Mouse (Mus musculus) inflammation-experienced regulatory T-cells, adult 16 weeks (primary cell): ENCODE data around the gene Hoxa7. TPM values are rescaled to one million over a fixed set of nuclear protein-coding genes. Genes with fewer than 3 reads are reported as not detected.

Source experiments
- polyA plus RNA-seq: library from polyadenylated mRNA; unstranded; fragments of 100-300 nt; shearing (Covaris generic); gene quantifications from one replicate; pipeline ENCODE4 v1.2.1, GENCODE M21; 2017

Hoxa7 gene
- polyA plus RNA-seq, result 0.33 TPM

DNA sequence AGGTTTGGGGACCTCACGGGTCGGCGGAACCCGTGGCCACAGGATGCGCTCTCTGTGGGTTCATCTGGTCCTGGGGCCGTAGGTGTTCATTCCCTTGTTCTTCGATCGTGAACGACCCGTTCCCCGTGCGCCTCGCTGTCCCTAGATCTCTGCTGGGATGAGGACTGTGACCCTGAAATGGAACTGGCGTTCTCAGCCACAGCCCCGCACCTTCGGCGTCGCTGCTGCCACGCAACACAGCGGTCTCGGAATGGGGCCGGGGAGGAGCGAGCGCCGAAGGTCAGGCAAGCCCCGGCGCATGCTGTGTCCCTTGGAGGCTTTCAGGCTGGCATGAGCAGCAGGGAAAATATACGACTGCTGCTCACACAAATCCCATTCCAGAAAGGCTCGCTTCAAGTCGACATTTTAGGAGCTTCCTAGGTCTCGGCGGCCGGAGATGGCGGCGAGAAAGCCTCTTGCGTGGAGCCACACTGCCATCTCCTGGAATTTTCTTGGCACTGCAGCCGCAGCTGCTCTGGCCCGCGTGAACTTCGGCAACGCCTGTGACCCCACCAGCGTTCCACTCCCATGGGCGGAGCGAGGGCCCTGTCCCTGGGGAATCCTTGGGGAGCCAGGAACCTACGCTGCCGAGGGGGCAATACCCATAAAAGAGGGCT, at the start of gene Hoxa7:
Gene Hoxa7, minus strand, starts transcription at position 518 of the 656 bp plus-strand sequence.

GRCm38 (mm10) chr6:52260654-52261575, 39.3 kb upstream of the Hoxa7 start, which contains the start of gene Hoxa13:
Hoxa13 (minus strand) TSS chr6:52260880.

GRCm38 (mm10) chr6:52245757-52246142, 24.1 kb upstream of the Hoxa7 start, which contains the start of gene Hoxa11:
Hoxa11 (minus strand) TSS chr6:52245810.

DNA sequence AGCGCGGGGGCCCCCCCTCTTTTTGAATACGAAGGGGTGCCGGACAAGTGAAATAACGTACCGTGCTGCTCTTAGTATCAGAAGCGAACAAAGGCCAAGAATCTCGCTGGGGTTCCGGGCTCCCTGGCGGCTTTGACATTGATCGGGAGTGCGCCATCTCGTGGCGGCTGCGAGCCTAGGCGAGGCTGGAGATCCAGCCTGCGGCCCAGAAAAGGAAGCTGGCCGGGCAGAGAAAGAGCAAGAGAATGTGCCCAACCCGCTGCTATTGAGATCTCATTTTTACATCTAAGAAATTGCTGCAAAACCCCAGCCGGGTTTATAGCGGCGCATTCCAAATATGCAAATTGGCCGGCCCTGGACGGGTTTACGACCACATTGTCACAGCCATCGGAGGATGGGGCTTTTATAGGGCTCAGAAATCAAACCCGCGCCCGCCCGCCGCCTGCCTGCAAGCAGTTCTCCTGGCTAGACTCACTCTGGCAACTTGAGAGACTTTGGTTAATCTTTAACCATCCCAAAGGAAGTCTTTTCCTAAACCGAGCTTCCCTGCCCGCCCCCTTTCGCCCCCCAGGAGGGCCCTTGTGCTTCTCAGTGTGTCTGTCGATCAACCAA, 18.8 kb upstream of the Hoxa7 start, which contains the start of gene Hoxa10:
Gene Hoxa10, minus strand, starts transcription at position 466 of the 612 bp plus-strand sequence.

DNA sequence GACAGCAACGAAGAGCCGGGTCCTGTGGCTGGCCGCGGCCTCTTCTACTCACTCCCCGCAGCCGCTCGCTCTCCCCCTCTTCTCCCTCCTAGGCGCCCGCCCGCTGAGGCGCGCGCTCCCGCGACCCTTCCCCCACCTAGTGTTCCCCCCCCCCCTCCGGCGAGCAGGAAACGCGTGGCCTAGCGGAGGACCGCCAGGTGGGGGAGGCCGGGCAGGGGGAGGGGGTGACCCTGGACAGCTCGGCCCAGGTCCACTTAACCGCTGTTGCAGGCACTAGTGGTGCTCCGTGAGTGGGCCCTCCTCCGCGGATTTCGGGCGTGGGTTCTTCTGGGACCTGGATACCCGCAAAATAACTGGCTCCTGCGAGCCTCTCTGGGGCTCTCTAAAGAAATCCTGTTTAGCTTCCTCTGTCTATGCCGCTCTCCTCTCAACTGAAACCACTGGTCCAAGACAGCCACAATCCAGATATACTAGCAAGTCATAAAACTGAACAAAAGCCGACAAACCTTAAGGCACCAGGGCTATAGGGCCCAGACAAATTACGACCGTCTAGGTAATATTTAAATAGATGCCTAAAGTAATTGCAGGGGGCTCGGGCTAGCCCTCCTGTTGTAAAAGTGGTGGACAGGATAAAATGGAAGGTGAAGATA, 9.0 kb upstream of the Hoxa7 start, which contains the start of gene Hoxa9:
Gene Hoxa9, minus strand, starts transcription at position 574 of the 650 bp plus-strand sequence.

GRCm38 (mm10) chr6:52213119-52213986, 8.3 kb downstream of the Hoxa7 start, which contains the start of the genes Hoxa3 and Gm28308:
Hoxa3 (minus strand) TSS chr6:52213336.
Gm28308 (minus strand) TSS chr6:52213339.

DNA sequence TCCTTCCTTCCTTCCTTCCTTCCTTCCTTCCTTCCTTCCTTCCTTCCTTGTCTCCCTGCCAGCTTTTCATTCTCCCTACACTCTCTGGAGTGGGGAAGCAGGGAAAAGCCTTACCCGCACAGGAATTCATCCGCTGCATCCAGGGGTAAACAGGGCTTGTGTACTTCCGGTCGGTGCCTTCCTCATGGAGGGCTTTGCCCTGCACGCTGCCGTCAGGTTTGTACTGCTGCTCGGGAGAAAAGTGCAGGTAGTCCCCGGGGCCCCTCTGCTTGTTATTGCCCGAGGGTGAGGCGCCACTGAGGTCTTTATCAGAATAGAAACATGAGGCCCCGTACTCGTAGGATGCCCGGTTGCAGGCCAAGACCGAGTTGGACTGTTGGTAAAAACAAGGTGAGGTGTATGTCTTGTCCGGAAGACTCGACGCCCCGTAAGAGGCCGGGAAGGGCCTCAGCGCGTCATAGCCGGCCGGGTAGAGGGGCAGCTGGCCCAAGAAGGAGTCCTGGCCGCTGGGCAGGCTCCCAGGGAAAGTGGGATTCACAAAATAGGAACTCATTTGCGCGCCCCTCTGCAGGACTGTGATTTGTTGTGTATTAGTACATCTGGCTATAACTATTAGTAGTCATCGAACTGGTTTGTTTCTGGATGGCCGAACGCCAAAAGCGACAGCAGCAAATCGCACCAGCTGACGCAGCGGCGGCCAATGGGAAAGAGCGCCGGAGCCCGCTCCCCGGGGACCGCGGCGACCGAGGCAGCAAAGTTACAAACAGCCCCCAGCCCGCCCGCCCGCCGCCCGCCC, 13.4 kb downstream of the Hoxa7 start, which contains the start of gene Hoxa6:
Gene Hoxa6, minus strand, starts transcription at position 651 of the 796 bp plus-strand sequence.

GRCm38 (mm10) chr6:52204050-52204752, 17.5 kb downstream of the Hoxa7 start, which contains the start of gene Hoxa5:
Hoxa5 (minus strand) TSS chr6:52204587.

GRCm38 (mm10) chr6:52190906-52191810, 30.5 kb downstream of the Hoxa7 start, which contains the start of gene Hoxa4:
Hoxa4 (minus strand) TSS chr6:52191753.

GRCm38 (mm10) chr6:52177061-52177735, 44.5 kb downstream of the Hoxa7 start, which contains the start of gene 5730596B20Rik:
5730596B20Rik (plus strand) TSS chr6:52177498.

GRCm38 (mm10) chr6:52164626-52165440, 56.8 kb downstream of the Hoxa7 start, which contains the start of gene Hoxa2:
Hoxa2 (minus strand) TSS chr6:52164831.

Other genes starting within 250 kb of the Hoxa7 start
- 32.2 TPM for gene Skap2, start 209.3 kb downstream of the Hoxa7 start, polyA plus RNA-seq
- not detected for gene Hoxa1, start 63.5 kb downstream of the Hoxa7 start, polyA plus RNA-seq
- not detected for gene Hoxa2, start 57.0 kb downstream of the Hoxa7 start, polyA plus RNA-seq
- gene 5730596B20Rik, start 44.4 kb downstream of the Hoxa7 start, polyA plus RNA-seq, result not detected
- not detected for gene Hoxa4, start 30.1 kb downstream of the Hoxa7 start, polyA plus RNA-seq
- not detected for gene Hoxa5, start 17.3 kb downstream of the Hoxa7 start, polyA plus RNA-seq
- gene Hoxa6, start 13.1 kb downstream of the Hoxa7 start, polyA plus RNA-seq, result not detected
- gene Hoxa3, start 8.5 kb downstream of the Hoxa7 start, polyA plus RNA-seq, result not detected
- not detected for gene Gm28308, start 8.5 kb downstream of the Hoxa7 start, polyA plus RNA-seq
- gene Hoxa9, start 9.2 kb upstream of the Hoxa7 start, polyA plus RNA-seq, result 0.12 TPM
- gene Hoxa10, start 19.0 kb upstream of the Hoxa7 start, polyA plus RNA-seq, result not detected
- gene Hoxa11, start 24.0 kb upstream of the Hoxa7 start, polyA plus RNA-seq, result not detected
- gene Hoxa13, start 39.0 kb upstream of the Hoxa7 start, polyA plus RNA-seq, result not detected
- not detected for gene Evx1, start 91.6 kb upstream of the Hoxa7 start, polyA plus RNA-seq